Mouse (Mus musculus) MEL (cell line): ENCODE data around the gene Gm5617. TPM values are rescaled to one million over a fixed set of nuclear protein-coding genes. Genes with fewer than 3 reads are reported as not detected.
A peak's percentile ranks its signal among the peaks of the same experiment; 100 is the strongest.

Experiments
- DNase-seq: peaks from one replicate; pipeline ENCODE4 v3.0.0; 2011; ENCODE audit warnings: low read depth, low spot score
- H3K27ac ChIP-seq: 2 replicates; pipeline ENCODE4 v1.5.1; 2012; ENCODE audit warnings: low read depth, mild to moderate bottlenecking, control low read depth, low read length, moderate library complexity; ENCODE audit not compliant: control insufficient read depth
- H3K27me3 ChIP-seq, 2 experiments: fragments of 150-350 bp in 1 of 2; sonication (generic) in 1 of 2; 2 replicates each; pipeline ENCODE4 v1.6.1; 2012; ENCODE audit warnings: low read length in 2 of 2, mild to moderate bottlenecking in 2 of 2, improper control_type of control experiment in 1 of 2, moderate library complexity in 1 of 2; ENCODE audit not compliant: insufficient read depth in 2 of 2, control insufficient read depth in 1 of 2
- H3K36me3 ChIP-seq, 2 experiments: 2 replicates each; pipeline ENCODE4 v1.6.1; 2012 to 2014; ENCODE audit warnings: low read length in 2 of 2, improper control_type of control experiment in 1 of 2, inconsistent platforms in 1 of 2, mild to moderate bottlenecking in 1 of 2; ENCODE audit not compliant: insufficient read depth in 2 of 2, control insufficient read depth in 1 of 2
- H3K4me1 ChIP-seq, 2 experiments: fragments of 150-350 bp in 1 of 2; sonication (generic) in 1 of 2; 2 replicates each; pipeline ENCODE4 v1.6.1; 2012; ENCODE audit warnings: low read length in 2 of 2, improper control_type of control experiment in 1 of 2, mild to moderate bottlenecking in 1 of 2; ENCODE audit not compliant: insufficient read depth in 2 of 2, control insufficient read depth in 1 of 2
- H3K4me3 ChIP-seq, 2 experiments: fragments of 150-350 bp in 1 of 2; sonication (generic) in 1 of 2; 2 replicates each; pipeline ENCODE4 v1.5.1; 2012; ENCODE audit warnings: low read depth in 2 of 2, low read length in 2 of 2, mild to moderate bottlenecking in 2 of 2, moderate library complexity in 2 of 2, control low read depth in 1 of 2, improper control_type of control experiment in 1 of 2; ENCODE audit not compliant: control insufficient read depth in 1 of 2, insufficient read depth in 1 of 2
- H3K79me2 ChIP-seq: 2 replicates; pipeline ENCODE4 v1.6.1; 2012; ENCODE audit warnings: mild to moderate bottlenecking, low read length, moderate library complexity; ENCODE audit not compliant: control insufficient read depth, poor library complexity, insufficient read depth
- H3K9ac ChIP-seq: 2 replicates; pipeline ENCODE4 v1.6.1; 2012; ENCODE audit warnings: low read depth, mild to moderate bottlenecking, control low read depth, low read length, moderate library complexity; ENCODE audit not compliant: control insufficient read depth, poor library complexity, severe bottlenecking
- H3K9me3 ChIP-seq: fragments of 150-350 bp; sonication (generic); replicated peaks from 2 replicates; pipeline ENCODE4 v1.6.1; 2012; ENCODE audit warnings: mild to moderate bottlenecking, low read length, improper control_type of control experiment, moderate library complexity; ENCODE audit not compliant: insufficient read depth
- BHLHE40 ChIP-seq: IDR thresholded peaks from 2 replicates; pipeline ENCODE4 v1.6.1; 2012; ENCODE audit warnings: low read depth, mild to moderate bottlenecking, inconsistent platforms, low read length, improper control_type of control experiment, borderline replicate concordance
- CTCF ChIP-seq, 3 experiments: IDR thresholded peaks in 2 of 3; conservative IDR thresholded peaks in 1 of 3; 2 replicates each; pipeline ENCODE4 v1.5.1; 2011 to 2012; ENCODE audit warnings: low read length in 3 of 3, low read depth in 2 of 3, mild to moderate bottlenecking in 2 of 3, improper control_type of control experiment in 1 of 3, inconsistent platforms in 1 of 3, mixed read lengths in 1 of 3, moderate library complexity in 1 of 3; ENCODE audit not compliant: control insufficient read depth in 1 of 3, insufficient read depth in 1 of 3, poor library complexity in 1 of 3, severe bottlenecking in 1 of 3
- E2F4 ChIP-seq: IDR thresholded peaks from 2 replicates; pipeline ENCODE4 v1.6.1; 2011; ENCODE audit warnings: low read depth, low read length, improper control_type of control experiment, borderline replicate concordance
- ELF1 ChIP-seq: IDR thresholded peaks from 2 replicates; pipeline ENCODE4 v1.6.1; 2014; ENCODE audit warnings: low read depth, mild to moderate bottlenecking, inconsistent platforms, low read length, improper control_type of control experiment, moderate library complexity
- EP300 ChIP-seq, 2 experiments: IDR thresholded peaks; 2 replicates each; pipeline ENCODE4 v1.6.1; 2011; ENCODE audit warnings: improper control_type of control experiment in 2 of 2, low read length in 2 of 2, low read depth in 1 of 2, mild to moderate bottlenecking in 1 of 2
- ETS1 ChIP-seq: IDR thresholded peaks from 2 replicates; pipeline ENCODE4 v1.6.1; 2012; ENCODE audit warnings: low read depth, mild to moderate bottlenecking, inconsistent platforms, low read length, improper control_type of control experiment, moderate library complexity
- GATA1 ChIP-seq: IDR thresholded peaks from 2 replicates; pipeline ENCODE4 v1.6.1; 2011; ENCODE audit warnings: low read depth, low read length, improper control_type of control experiment
- HCFC1 ChIP-seq: IDR thresholded peaks from 2 replicates; pipeline ENCODE4 v1.6.1; 2012; ENCODE audit warnings: low read depth, mild to moderate bottlenecking, inconsistent platforms, low read length, improper control_type of control experiment, moderate library complexity
- KAT2A ChIP-seq: conservative IDR thresholded peaks from 2 replicates; pipeline ENCODE4 v1.6.1; 2012; ENCODE audit warnings: low read depth, low read length, improper control_type of control experiment, inconsistent platforms
- MAZ ChIP-seq: IDR thresholded peaks from 2 replicates; pipeline ENCODE4 v1.6.1; 2012; ENCODE audit warnings: low read depth, mild to moderate bottlenecking, inconsistent platforms, low read length, improper control_type of control experiment
- MEF2A ChIP-seq: IDR thresholded peaks from 2 replicates; pipeline ENCODE4 v1.6.1; 2014; ENCODE audit warnings: low read depth, mild to moderate bottlenecking, inconsistent platforms, low read length, improper control_type of control experiment; ENCODE audit not compliant: poor library complexity, insufficient replicate concordance, severe bottlenecking; ENCODE audit errors: extremely low read depth
- MXI1 ChIP-seq: IDR thresholded peaks from 2 replicates; pipeline ENCODE4 v1.6.1; 2011; ENCODE audit warnings: mild to moderate bottlenecking, low read depth, low read length, improper control_type of control experiment
- MYC ChIP-seq: IDR thresholded peaks from 2 replicates; pipeline ENCODE4 v1.6.1; 2011; ENCODE audit warnings: low read depth, mild to moderate bottlenecking, low read length, improper control_type of control experiment, moderate library complexity
- NELFE ChIP-seq: IDR thresholded peaks from 2 replicates; pipeline ENCODE4 v1.6.1; 2011; ENCODE audit warnings: low read depth, low read length, improper control_type of control experiment
- NRF1 ChIP-seq: IDR thresholded peaks from 2 replicates; pipeline ENCODE4 v1.6.1; 2014; ENCODE audit warnings: low read depth, mild to moderate bottlenecking, inconsistent platforms, low read length, improper control_type of control experiment, moderate library complexity; ENCODE audit not compliant: poor library complexity, insufficient read depth, severe bottlenecking
- POLR2A ChIP-seq, 2 experiments: IDR thresholded peaks; 2 replicates each; pipeline ENCODE4 v1.6.1; 2011 to 2012; ENCODE audit warnings: low read length in 2 of 2, mild to moderate bottlenecking in 2 of 2, control low read depth in 1 of 2, improper control_type of control experiment in 1 of 2, low read depth in 1 of 2, moderate library complexity in 1 of 2; ENCODE audit not compliant: control insufficient read depth in 1 of 2, insufficient read depth in 1 of 2, poor library complexity in 1 of 2
- POLR2AphosphoS2 ChIP-seq: IDR thresholded peaks from 2 replicates; pipeline ENCODE4 v1.6.1; 2011; ENCODE audit warnings: low read length, improper control_type of control experiment
- POLR2AphosphoS5 ChIP-seq: IDR thresholded peaks from 2 replicates; pipeline ENCODE4 v1.6.1; 2012; ENCODE audit warnings: low read depth, borderline replicate concordance, mild to moderate bottlenecking, inconsistent platforms, low read length, moderate library complexity, mixed read lengths
- RAD21 ChIP-seq: IDR thresholded peaks from 2 replicates; pipeline ENCODE4 v1.6.1; 2011; ENCODE audit warnings: mild to moderate bottlenecking, low read depth, low read length, improper control_type of control experiment
- RCOR1 ChIP-seq: IDR thresholded peaks from 2 replicates; pipeline ENCODE4 v1.6.1; 2012; ENCODE audit warnings: low read depth, mild to moderate bottlenecking, inconsistent platforms, low read length, improper control_type of control experiment
- SIN3A ChIP-seq: IDR thresholded peaks from 2 replicates; pipeline ENCODE4 v1.6.1; 2012; ENCODE audit warnings: low read length, improper control_type of control experiment, inconsistent platforms
- SMC3 ChIP-seq: IDR thresholded peaks from 2 replicates; pipeline ENCODE4 v1.6.1; 2011; ENCODE audit warnings: low read depth, low read length, improper control_type of control experiment
- TAL1 ChIP-seq: IDR thresholded peaks from 2 replicates; pipeline ENCODE4 v1.6.1; 2012; ENCODE audit warnings: mild to moderate bottlenecking, inconsistent platforms, low read length, moderate library complexity, mixed read lengths
- TBP ChIP-seq: IDR thresholded peaks from 2 replicates; pipeline ENCODE4 v1.8.0; 2011; ENCODE audit warnings: low read depth, low read length, improper control_type of control experiment
- TCF12 ChIP-seq: IDR thresholded peaks from 2 replicates; pipeline ENCODE4 v1.6.1; 2014; ENCODE audit warnings: low read depth, mild to moderate bottlenecking, inconsistent platforms, low read length, improper control_type of control experiment, moderate library complexity
- UBTF ChIP-seq: IDR thresholded peaks from 2 replicates; pipeline ENCODE4 v1.6.1; 2012; ENCODE audit warnings: low read depth, mild to moderate bottlenecking, inconsistent platforms, low read length, improper control_type of control experiment, moderate library complexity, borderline replicate concordance; ENCODE audit not compliant: insufficient read depth
- ZC3H11A ChIP-seq: IDR thresholded peaks from 2 replicates; pipeline ENCODE4 v1.6.1; 2012; ENCODE audit warnings: low read depth, mild to moderate bottlenecking, inconsistent platforms, low read length, improper control_type of control experiment
- ZKSCAN1 ChIP-seq: IDR thresholded peaks from 2 replicates; pipeline ENCODE4 v1.6.1; 2012; ENCODE audit warnings: low read depth, mild to moderate bottlenecking, inconsistent platforms, low read length, improper control_type of control experiment, moderate library complexity
- polyA plus RNA-seq, 2 experiments: library from polyadenylated mRNA; stranded (reverse) in 1 of 2; unstranded in 1 of 2; fragments of >175 nt in 1 of 2; fragments of >200 nt in 1 of 2; gene quantifications; 2 replicates each; pipeline versions ENCODE4 v1.2.1 to v1.2.4; 2012; ENCODE audit warnings: low replicate concordance in 2 of 2, low read depth in 1 of 2; ENCODE audit not compliant: insufficient read length in 2 of 2, insufficient read depth in 1 of 2, missing spikeins in 1 of 2
- total RNA-seq: library from RNA; depleted of rRNA; stranded (reverse); fragments of 300-350 nt; gene quantifications from 2 replicates; pipeline ENCODE4 v1.2.3, GENCODE M21; 2012

Gm5617 gene
- total and polyA plus RNA-seq, 3 experiments = 1.7 to 1.8 TPM; not detected in 1

DNA sequence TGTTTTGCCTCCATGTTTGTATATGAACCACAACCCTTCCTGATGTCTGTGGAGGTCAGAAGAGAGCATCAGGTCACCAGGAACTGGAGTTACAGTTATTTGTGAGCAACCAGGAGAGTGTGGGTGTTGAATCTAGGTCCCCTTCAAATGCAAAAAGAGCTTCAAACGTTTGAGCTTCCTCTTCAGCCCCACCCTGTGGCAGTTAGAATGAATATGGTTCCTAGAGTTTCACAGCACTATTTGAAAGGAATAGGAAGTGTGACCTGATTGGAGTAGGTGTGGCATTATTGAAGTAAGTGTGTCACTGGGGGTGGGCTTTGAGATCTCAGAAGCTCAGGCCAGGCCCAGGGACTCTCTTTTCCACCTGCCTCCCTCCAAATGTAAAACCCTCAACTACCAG lies 30.3 kb downstream of the Gm5617 start:
- no peaks in the 10 kb centered on the region for H3K9me3 ChIP-seq
- no peaks in the 10 kb centered on the region for H3K36me3 ChIP-seq
- peak; percentile 17 for DNase-seq
- H3K27ac ChIP-seq = no peak overlapping the region
- TF ChIP-seq NELFE (no peak), TAL1 (no peak), ZKSCAN1 (no peak), MEF2A (no peak), HCFC1 (no peak), KAT2A (no peak), MYC (no peak), SMC3 (no peak), GATA1 (no peak), ELF1 (no peak), ZC3H11A (no peak), BHLHE40 (no peak), RCOR1 (no peak), MAZ (no peak), POLR2AphosphoS2 (no peak), TCF12 (no peak), E2F4 (no peak), POLR2AphosphoS5 (no peak)
- no peaks in the 10 kb centered on the region for H3K79me2 ChIP-seq
- H3K27me3 ChIP-seq = no peaks in the 10 kb centered on the region; a peak in 1 of 4 replicates
- H3K9ac ChIP-seq = no peak overlapping the region
- no peaks in the 10 kb centered on the region for H3K4me1 ChIP-seq
- H3K4me3 ChIP-seq = no peak overlapping the region

DNA sequence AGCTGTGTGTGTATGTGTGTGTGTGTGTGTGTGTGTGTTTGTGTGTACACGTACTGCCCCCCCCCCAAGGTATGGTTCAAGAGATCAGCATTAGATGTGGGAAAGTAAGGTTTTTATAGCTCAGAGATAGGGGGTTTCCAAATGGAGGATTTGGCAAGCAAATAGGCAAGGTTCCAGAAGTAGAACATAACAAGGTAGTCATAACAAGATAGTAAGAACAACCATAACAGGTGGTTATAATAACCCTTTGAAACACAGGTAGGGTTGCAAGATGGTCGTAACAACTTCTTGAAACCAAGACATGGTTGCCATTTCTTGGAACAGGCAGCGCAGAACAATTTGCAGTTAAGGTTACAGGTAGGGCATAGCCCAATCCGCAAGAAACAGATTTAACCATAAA lies 31.3 kb downstream of the Gm5617 start:
- H3K27ac ChIP-seq = no peak overlapping the region
- H3K4me1 ChIP-seq = no peaks in the 10 kb centered on the region
- no peak overlapping the region for H3K4me3 ChIP-seq
- H3K9ac ChIP-seq = no peak overlapping the region
- no peaks in the 10 kb centered on the region for H3K79me2 ChIP-seq
- no peaks in the 10 kb centered on the region; a peak in 1 of 4 replicates for H3K27me3 ChIP-seq
- H3K9me3 ChIP-seq = no peaks in the 10 kb centered on the region
- DNase-seq = no peak
- TF ChIP-seq CTCF (IDR thresholded peaks at IDR 0.05 in 2 of 3, conservative IDR thresholded peaks at IDR 0.05 in 1 of 3; ENCODE audit: control insufficient read depth in 1 of 3, insufficient read depth in 1 of 3, low read depth in 2 of 3, low read length in 3 of 3, poor library complexity in 1 of 3, severe bottlenecking in 1 of 3) (no peak), SIN3A (no peak), MAZ (no peak), NRF1 (no peak), ETS1 (no peak), BHLHE40 (no peak), GATA1 (no peak), POLR2A (IDR thresholded peaks at IDR 0.05; ENCODE audit: control insufficient read depth in 1 of 2, insufficient read depth in 1 of 2, low read depth in 1 of 2, low read length in 2 of 2, poor library complexity in 1 of 2) (no peak), MEF2A (no peak), RAD21 (no peak), MXI1 (no peak), POLR2AphosphoS2 (no peak), UBTF (no peak), EP300 (IDR thresholded peaks at IDR 0.05; ENCODE audit: low read depth in 1 of 2, low read length in 2 of 2) (no peak), ZC3H11A (no peak), ZKSCAN1 (no peak), TBP (no peak)
- H3K36me3 ChIP-seq = no peaks in the 10 kb centered on the region
